Mouse (Mus musculus): ENCODE results near the gene Pgf.
A peak's percentile ranks its signal among the peaks of the same experiment; 100 is the strongest.

The Pgf gene

GRCm38 (mm10) chr12:85177740-85178239 lies at the start of gene Pgf:
Gene Pgf (minus strand): TSS chr12:85177790.
- DNase-seq (ENCODE audit: low spot score in 2 of 2) = no peak

- DNase-seq (ENCODE audit: low spot score in 2 of 2) = no peak
Observed at GRCm38 (mm10) chr12:85227227-85227626, 49.6 kb upstream of the Pgf start.

GRCm38 (mm10) chr12:85219905-85220290 lies 42.3 kb upstream of the Pgf start:
- no peak for DNase-seq (ENCODE audit: low spot score in 2 of 2)

GRCm38 (mm10) chr12:85219236-85219904 lies 41.8 kb upstream of the Pgf start, which contains the start of gene Eif2b2:
Gene Eif2b2 (plus strand): TSS chr12:85219481.
- peak; percentile 96 to 97 for DNase-seq (ENCODE audit: low spot score in 2 of 2)

GRCm38 (mm10) chr12:85217733-85218310 lies 40.2 kb upstream of the Pgf start:
- DNase-seq (ENCODE audit: low spot score in 2 of 2) = no peak

- DNase-seq (ENCODE audit: low spot score in 2 of 2) = no peak
Observed at GRCm38 (mm10) chr12:85215031-85215430, 37.4 kb upstream of the Pgf start.

- no peak for DNase-seq (ENCODE audit: low spot score in 2 of 2)
Observed at GRCm38 (mm10) chr12:85208687-85209199, 31.2 kb upstream of the Pgf start.

- no peak for DNase-seq (ENCODE audit: low spot score in 2 of 2)
Observed at GRCm38 (mm10) chr12:85205425-85205824, 27.8 kb upstream of the Pgf start.

- DNase-seq (ENCODE audit: low spot score in 2 of 2) = no peak
Observed at GRCm38 (mm10) chr12:85204105-85204504, 26.5 kb upstream of the Pgf start.

- no peak for DNase-seq (ENCODE audit: low spot score in 2 of 2)
Observed at GRCm38 (mm10) chr12:85203699-85204098, 26.1 kb upstream of the Pgf start.

- no peak for DNase-seq (ENCODE audit: low spot score in 2 of 2)
Observed at GRCm38 (mm10) chr12:85202191-85202590, 24.6 kb upstream of the Pgf start.

- no peak for DNase-seq (ENCODE audit: low spot score in 2 of 2)
Observed at GRCm38 (mm10) chr12:85201830-85202147, 24.2 kb upstream of the Pgf start.

- DNase-seq (ENCODE audit: low spot score in 2 of 2) = peak in 1 of 2 experiments; percentile 49
Observed at GRCm38 (mm10) chr12:85200929-85201829, 23.6 kb upstream of the Pgf start.

GRCm38 (mm10) chr12:85199954-85200353 lies 22.4 kb upstream of the Pgf start:
- no peak for DNase-seq (ENCODE audit: low spot score in 2 of 2)

GRCm38 (mm10) chr12:85197936-85198335 lies 20.3 kb upstream of the Pgf start:
- no peak for DNase-seq (ENCODE audit: low spot score in 2 of 2)

- no peak for DNase-seq (ENCODE audit: low spot score in 2 of 2)
Observed at GRCm38 (mm10) chr12:85197371-85197770, 19.8 kb upstream of the Pgf start.

GRCm38 (mm10) chr12:85196191-85196590 lies 18.6 kb upstream of the Pgf start:
- DNase-seq (ENCODE audit: low spot score in 2 of 2) = no peak

- DNase-seq (ENCODE audit: low spot score in 2 of 2) = no peak
Observed at GRCm38 (mm10) chr12:85195086-85195485, 17.5 kb upstream of the Pgf start.

GRCm38 (mm10) chr12:85194623-85195018 lies 17.0 kb upstream of the Pgf start:
- DNase-seq (ENCODE audit: low spot score in 2 of 2) = peak; percentile 73 to 94

GRCm38 (mm10) chr12:85193923-85194622 lies 16.5 kb upstream of the Pgf start:
- no peak for DNase-seq (ENCODE audit: low spot score in 2 of 2)

GRCm38 (mm10) chr12:85193146-85193545 lies 15.6 kb upstream of the Pgf start:
- no peak for DNase-seq (ENCODE audit: low spot score in 2 of 2)
